Mouse (Mus musculus) layer of hippocampus, adult 18-20 months (tissue): Measurements from ENCODE around the gene Pbp2. TPM values are rescaled to one million over a fixed set of nuclear protein-coding genes. Genes with fewer than 3 reads are reported as not detected.
A peak's percentile ranks its signal among the peaks of the same experiment; 100 is the strongest.

Source experiments
- DNase-seq, 2 experiments: peaks; one replicate each; pipeline ENCODE4 v3.0.0; 2022; ENCODE audit warnings: low spot score in 2 of 2
- long read RNA-seq: library from polyadenylated mRNA; stranded (forward); transcript quantifications from one replicate; pipeline ENCODE4 v2.0.0, GENCODE M21; 2021
- total RNA-seq, 2 experiments: library from RNA; stranded (reverse); gene quantifications; 2 replicates each; pipeline ENCODE4 v1.2.3; 2021

The Pbp2 gene
- not detected for total RNA-seq
- long read RNA-seq, result 0 reads

GRCm38 (mm10) chr6:135310305-135310704 is at the start of gene Pbp2:
Pbp2 (minus strand) TSS chr6:135310405.
- no peak for DNase-seq

- no peak for DNase-seq
These were observed 44.7 kb upstream of the Pbp2 start for GRCm38 (mm10) chr6:135354953-135355352.

- no peak for DNase-seq
These were observed 42.3 kb upstream of the Pbp2 start for GRCm38 (mm10) chr6:135352537-135352936.

GRCm38 (mm10) chr6:135351638-135352302 is 41.6 kb upstream of the Pbp2 start:
- no peak for DNase-seq

- DNase-seq, result no peak
These were observed 30.8 kb upstream of the Pbp2 start for GRCm38 (mm10) chr6:135341076-135341378.

- peak in 1 of 2 experiments; percentile 43 for DNase-seq
These were observed 30.3 kb upstream of the Pbp2 start for GRCm38 (mm10) chr6:135340355-135341075.

GRCm38 (mm10) chr6:135336376-135336775 is 26.2 kb upstream of the Pbp2 start:
- no peak for DNase-seq

GRCm38 (mm10) chr6:135333994-135334651 is 23.9 kb upstream of the Pbp2 start:
- no peak for DNase-seq

GRCm38 (mm10) chr6:135332737-135333281 is 22.6 kb upstream of the Pbp2 start:
- DNase-seq, result no peak

- DNase-seq, result peak; percentile 28 to 66
These were observed 21.7 kb upstream of the Pbp2 start for GRCm38 (mm10) chr6:135331916-135332315.

- DNase-seq, result no peak
These were observed 16.6 kb upstream of the Pbp2 start for GRCm38 (mm10) chr6:135326847-135327246.

GRCm38 (mm10) chr6:135324686-135325300 is 14.6 kb upstream of the Pbp2 start:
- no peak for DNase-seq

GRCm38 (mm10) chr6:135324111-135324510 is 13.9 kb upstream of the Pbp2 start:
- DNase-seq, result no peak

- peak in 1 of 2 experiments; percentile 44 for DNase-seq
These were observed 13.2 kb upstream of the Pbp2 start for GRCm38 (mm10) chr6:135323311-135323982.

GRCm38 (mm10) chr6:135322749-135323148 is 12.5 kb upstream of the Pbp2 start:
- no peak for DNase-seq

GRCm38 (mm10) chr6:135319431-135319933 is 9.3 kb upstream of the Pbp2 start:
- no peak for DNase-seq

GRCm38 (mm10) chr6:135316141-135316540 is 5.9 kb upstream of the Pbp2 start:
- DNase-seq, result no peak

GRCm38 (mm10) chr6:135313981-135314380 is 3.8 kb upstream of the Pbp2 start:
- DNase-seq, result no peak

- no peak for DNase-seq
These were observed 1.8 kb upstream of the Pbp2 start for GRCm38 (mm10) chr6:135312038-135312437.

- no peak for DNase-seq
These were observed 5.5 kb downstream of the Pbp2 start for GRCm38 (mm10) chr6:135304576-135305260.
